Mouse (Mus musculus): ENCODE data around the gene Lrrc19.

- TF ChIP-seq CTCF (IDR thresholded peaks at IDR 0.05; ENCODE audit: low read depth, low read length) (no peak), POLR2A (IDR thresholded peaks at IDR 0.05; ENCODE audit: borderline replicate concordance, low read depth, low read length) (no peak)
These were observed 57.2 kb downstream of the Lrrc19 start for GRCm38 (mm10) chr4:94592709-94593108.
